Mouse (Mus musculus) hindbrain, embryonic 14.5 days (tissue): ENCODE measurements around the gene Cldn8. TPM values are rescaled to one million over a fixed set of nuclear protein-coding genes. Genes with fewer than 3 reads are reported as not detected.

Source experiments
- polyA plus RNA-seq: library from polyadenylated mRNA; unstranded; fragments of >200 nt; fragmentation: Nextera tagmentation; extraction: Ambion mirVana; gene quantifications from 2 replicates; pipeline ENCODE4 v1.2.1, GENCODE M21; 2014

The Cldn8 gene
- polyA plus RNA-seq, 1 experiment from 2014 or later: not detected

Other genes starting within 250 kb of the Cldn8 start
- not detected in 2 replicates for gene Cldn17, start 56.2 kb downstream of the Cldn8 start, polyA plus RNA-seq
- not detected in 2 replicates for gene Krtap24-1, start 49.1 kb upstream of the Cldn8 start, polyA plus RNA-seq
- gene 2310079G19Rik, start 64.5 kb upstream of the Cldn8 start, polyA plus RNA-seq: not detected in 2 replicates
- gene Krtap26-1, start 84.6 kb upstream of the Cldn8 start, polyA plus RNA-seq: not detected in 2 replicates
- gene Krtap27-1, start 108.5 kb upstream of the Cldn8 start, polyA plus RNA-seq: not detected in 2 replicates
- not detected in 2 replicates for gene 2310061N02Rik, start 144.8 kb upstream of the Cldn8 start, polyA plus RNA-seq
- not detected in 2 replicates for gene Krtap13-1, start 165.7 kb upstream of the Cldn8 start, polyA plus RNA-seq
- gene Krtap13, start 188.5 kb upstream of the Cldn8 start, polyA plus RNA-seq: not detected in 2 replicates
- gene 2310034C09Rik, start 195.7 kb upstream of the Cldn8 start, polyA plus RNA-seq: not detected in 2 replicates
- gene 2310057N15Rik, start 211.0 kb upstream of the Cldn8 start, polyA plus RNA-seq: not detected in 2 replicates
- gene Gm5965, start 214.7 kb upstream of the Cldn8 start, polyA plus RNA-seq: not detected in 2 replicates
- gene Gm20741, start 249.0 kb upstream of the Cldn8 start, polyA plus RNA-seq: not detected in 2 replicates